ENCODE assay signal across 23 mouse cellular contexts in genomic region chr4:58883841-58884240, GRCm38 (mm10). TPM values are rescaled to one million over a fixed set of nuclear protein-coding genes. Genes with fewer than 3 reads are reported as not detected.
DNase-seq lines count a peak whose midpoint lies in the region; ATAC-seq and TF ChIP-seq lines count a peak whose summit lies in the region.
"Had no signal": no experiment of that assay in that cellular context is flagged by ENCODE, and none has a peak within 500 bp of the region (broad histone marks: within the 10 kb centered on the region; RNA-seq: fewer than 3 reads in every experiment).

No protein-coding gene starts in this region.

- no peak overlapping the region for H3K9ac ChIP-seq in CH12.LX (ENCODE audit: insufficient read depth, low read depth)

- no peak overlapping the region; the same call in 1 of the 2 replicates for H3K4me3 ChIP-seq in gastrocnemius, adult 2 months
- H3K4me3 ChIP-seq in CH12.LX (replicated peaks in 1 of 3; ENCODE audit: low read depth in 2 of 3, low read length in 2 of 3, poor library complexity in 1 of 3): no peak overlapping the region
- H3K4me3 ChIP-seq in forebrain, embryonic 10.5 days: no peak overlapping the region

- no peak for TF ChIP-seq EP300 in CH12.LX (IDR thresholded peaks at IDR 0.05; ENCODE audit: low read length)

- peaks cover 0 to 26% of the 10 kb centered on the region in 2 experiments for H3K36me3 ChIP-seq in CH12.LX (replicated peaks in 1 of 2; ENCODE audit: control insufficient read depth in 1 of 2, insufficient read depth in 1 of 2, low read length in 1 of 2)
- H3K36me3 ChIP-seq in forebrain, embryonic 10.5 days (replicated peaks): peaks cover 15% of the 10 kb centered on the region

- 87% methylated on average over 2 of the region's 2 CpGs for WGBS in forebrain, embryonic 10.5 days

- peaks cover 29% of the 10 kb centered on the region for H3K79me2 ChIP-seq in CH12.LX (replicated peaks; ENCODE audit: control insufficient read depth, extremely low read depth, insufficient read depth, poor library complexity, severe bottlenecking)

- H3K4me2 ChIP-seq in CH12.LX (ENCODE audit: insufficient read depth, low read depth, poor library complexity, severe bottlenecking): no peak overlapping the region

- TF ChIP-seq RAD21 in CH12.LX (IDR thresholded peaks at IDR 0.05; ENCODE audit: low read depth, low read length): no peak

- peak; percentile 51 for DNase-seq in gastrocnemius, adult 18-20 months (ENCODE audit: low spot score)
- no peak for DNase-seq in gastrocnemius, postnatal 14 days
- DNase-seq in gastrocnemius, adult 2 months: peak; percentile 54
- no peak for DNase-seq in gastrocnemius, postnatal 4 days (ENCODE audit: low spot score in 2 of 2)
- DNase-seq in CH12.LX (ENCODE audit: extremely low read depth): peak; percentile 9
- peak; percentile 59 for DNase-seq in skeletal muscle tissue, adult 2 months (ENCODE audit: low read depth, low spot score)
- DNase-seq in forebrain, embryonic 10.5 days (ENCODE audit: extremely low spot score, low spot score): no peak
- DNase-seq: adrenal gland, adult 2 months; adrenal gland, adult 8-10 months; adrenal gland, postnatal 10 days; adrenal gland, postnatal 14 days; adrenal gland, postnatal 25 days; adrenal gland, postnatal 36 days; B cell, adult 2 months; cerebellum, adult 11 months; cerebellum, adult 11-12 months; cerebellum, adult 18-20 months had no signal

- H3K9me3 ChIP-seq in CH12.LX (replicated peaks; ENCODE audit: low read length): no peaks in the 10 kb centered on the region
- H3K9me3 ChIP-seq in forebrain, embryonic 10.5 days: no peaks in the 10 kb centered on the region
- H3K9me3 ChIP-seq: G1E had no signal

- no peaks in the 10 kb centered on the region for H3K27me3 ChIP-seq in CH12.LX (replicated peaks)
- no peaks in the 10 kb centered on the region for H3K27me3 ChIP-seq in forebrain, embryonic 10.5 days (ENCODE audit: poor library complexity, severe bottlenecking)
- H3K27me3 ChIP-seq: Patski had no signal

- intact Hi-C loops in gastrocnemius, postnatal 14 days (cut with DNase I; ENCODE audit: low total_unique reads): no loop called here
- intact Hi-C loops in gastrocnemius, adult 2 months (cut with DNase I): no loop called here

- dilution Hi-C loops in CH12.LX (cut with MboI; ENCODE audit: extremely low pct_ligation_motif_present, extremely low pct_unique_long_range_greater_than_20kb, low sequenced_read_pairs): no loop called here

- H3K4me1 ChIP-seq in CH12.LX (ENCODE audit: control insufficient read depth in 1 of 2, insufficient read depth in 2 of 2): peaks cover 0 to 19% of the 10 kb centered on the region in 2 experiments; a peak in 2 of 4 replicates
- no peaks in the 10 kb centered on the region for H3K4me1 ChIP-seq in forebrain, embryonic 10.5 days

- TF ChIP-seq POLR2A in CH12.LX (IDR thresholded peaks at IDR 0.05; ENCODE audit: low read depth, low read length): no peak

- in situ Hi-C loops in CH12.LX (cut with MboI; ENCODE audit: low pct_ligation_motif_present, low pct_unique_long_range_greater_than_20kb, low sequenced_read_pairs): no loop called here

- H3K27ac ChIP-seq in gastrocnemius, adult 2 months: peak overlapping the region; percentile 70
- H3K27ac ChIP-seq in CH12.LX (ENCODE audit: insufficient read depth, low read depth): no peak overlapping the region
- H3K27ac ChIP-seq in forebrain, embryonic 10.5 days: no peak overlapping the region

- no peak for TF ChIP-seq CTCF in gastrocnemius, adult 2 months (IDR thresholded peaks at IDR 0.05)
- TF ChIP-seq CTCF in CH12.LX (conservative IDR thresholded peaks at IDR 0.05 in 1 of 2, IDR thresholded peaks at IDR 0.05 in 1 of 2; ENCODE audit: low read depth in 2 of 2, low read length in 2 of 2): no peak

- no peak for ATAC-seq in erythroid progenitor cell, adult 5-6 weeks (replicated peaks; ENCODE audit: low FRiP score, poor library complexity, severe bottlenecking)
- ATAC-seq: activated CD4-positive, CD25-positive, alpha-beta regulatory T cell, adult 4 months; CD4-positive, CD25-positive, alpha-beta regulatory T cell, adult 4 months; Patski had no signal

TF ChIP-seq in CH12.LX, 34 proteins besides CTCF, POLR2A, EP300 and RAD21:
- TF ChIP-seq SMC3 (IDR thresholded peaks at IDR 0.05; ENCODE audit: low read depth, low read length) (no peak), JUND (conservative IDR thresholded peaks at IDR 0.05; ENCODE audit: low read depth, low read length) (no peak), CHD1 (IDR thresholded peaks at IDR 0.05; ENCODE audit: low read depth, low read length) (no peak), MYC (IDR thresholded peaks at IDR 0.05; ENCODE audit: low read depth, low read length) (no peak), SIN3A (IDR thresholded peaks at IDR 0.05; ENCODE audit: low read length) (no peak)

RNA-seq across cellular contexts. Expression of gene Ecpas, which starts 28.7 kb away (rescaled TPM):
- 100 to 1,000 TPM; 263 to 302 TPM for total RNA-seq in gastrocnemius, adult 18-20 months (2021)
- 100 to 1,000 TPM; 206 to 221 TPM for total RNA-seq in gastrocnemius, postnatal 14 days (2021)
- 100 to 1,000 TPM; 283 to 349 TPM for total RNA-seq in gastrocnemius, adult 2 months (2021)
- 100 to 1,000 TPM; 172 to 190 TPM for total RNA-seq in gastrocnemius, postnatal 4 days (2021)
- total RNA-seq in CH12.LX (2012; rRNA removed) (44.2 and 45.2 TPM in 2 replicates), CH12.LX (2014; rRNA removed) (44.2 and 47.5 TPM in 2 replicates)
- polyA plus RNA-seq in CH12.LX (2012; ENCODE audit: insufficient read length, low read depth): 66.5 and 67.4 TPM in 2 replicates
- total RNA-seq in erythroid progenitor cell, adult 5-6 weeks (2015; ENCODE audit: low replicate concordance): 53.0 and 54.1 TPM in 2 replicates
- total RNA-seq in erythroid progenitor cell, adult 5-6 weeks (2017; ENCODE audit: low replicate concordance): 34.0 and 34.1 TPM in 2 replicates
- polyA plus RNA-seq in forebrain, embryonic 10.5 days (2016; fragmentation: Nextera tagmentation; extraction: Ambion mirVana): 32.6 and 33.9 TPM in 2 replicates

RNA-seq across cellular contexts. Expression of gene Zkscan16, which starts 59.6 kb away (rescaled TPM):
- not detected for total RNA-seq in gastrocnemius, adult 18-20 months (2021)
- total RNA-seq in gastrocnemius, postnatal 14 days (2021): under 1 TPM; 0.16 to 0.18 TPM
- total RNA-seq in gastrocnemius, adult 2 months (2021): not detected
- under 1 TPM; 0.54 to 0.69 TPM for total RNA-seq in gastrocnemius, postnatal 4 days (2021)
- total RNA-seq in CH12.LX (2012; rRNA removed) (not detected in 2 replicates), CH12.LX (2014; rRNA removed) (not detected in 2 replicates)
- not detected in 2 replicates for polyA plus RNA-seq in CH12.LX (2012; ENCODE audit: insufficient read length, low read depth)
- not detected in 2 replicates for total RNA-seq in erythroid progenitor cell, adult 5-6 weeks (2015; ENCODE audit: low replicate concordance)
- total RNA-seq in erythroid progenitor cell, adult 5-6 weeks (2017; ENCODE audit: low replicate concordance): not detected in 2 replicates
- 1.2 and 1.5 TPM in 2 replicates for polyA plus RNA-seq in forebrain, embryonic 10.5 days (2016; fragmentation: Nextera tagmentation; extraction: Ambion mirVana)
- total RNA-seq: MEL had no signal
- polyA plus RNA-seq: activated CD4-positive, CD25-positive, alpha-beta regulatory T cell, adult 4 months; adrenal gland, adult 2 months; CD4-positive, CD25-positive, alpha-beta regulatory T cell, adult 4 months; G1E had no signal

Comparison
In these comparisons a context has a peak if more than half of its experiments do, and no peak if none do; other contexts are left out.
1. DNase-seq: peak in gastrocnemius, adult 18-20 months (single experiment), gastrocnemius, adult 2 months (single experiment), CH12.LX (single experiment) and skeletal muscle tissue, adult 2 months (single experiment); none in gastrocnemius, postnatal 14 days (single experiment), gastrocnemius, postnatal 4 days (0 of 2) and forebrain, embryonic 10.5 days (single experiment).